Mouse (Mus musculus) testis, adult 2 months (tissue): ENCODE measurements around the gene Tle4.

Experiments used
- CTCF ChIP-seq: fragments of 200-500 bp; IDR thresholded peaks from 2 replicates; pipeline ENCODE4 v1.5.1; 2012; ENCODE audit warnings: low read depth, mild to moderate bottlenecking, inconsistent platforms, low read length, moderate library complexity; ENCODE audit not compliant: control insufficient read depth, insufficient read depth, insufficient replicate concordance
- POLR2A ChIP-seq: fragments of 200-500 bp; IDR thresholded peaks from 2 replicates; pipeline ENCODE4 v1.6.1; 2012; ENCODE audit warnings: low read depth, mild to moderate bottlenecking, inconsistent platforms, low read length, moderate library complexity; ENCODE audit not compliant: control insufficient read depth

DNA sequence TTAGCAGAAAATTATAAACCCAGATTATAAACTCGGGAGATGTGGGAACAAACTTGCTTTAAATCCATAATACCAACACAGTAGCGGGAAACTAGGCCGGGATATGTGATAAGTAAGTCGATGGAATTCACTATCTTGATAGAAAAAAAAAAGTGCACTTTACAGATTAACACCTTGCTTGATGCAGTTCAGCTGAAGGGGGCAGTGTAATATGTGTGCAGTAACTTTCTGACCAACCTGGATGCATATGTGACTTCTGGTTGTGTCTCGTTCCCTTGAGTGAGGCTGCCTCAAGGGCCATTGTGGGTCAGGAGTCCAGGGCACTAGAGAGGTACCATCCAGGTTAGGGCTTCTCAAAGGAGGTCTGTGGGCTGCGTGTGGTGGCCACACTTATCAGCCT is 172.7 kb downstream of the Tle4 start:
- TF ChIP-seq CTCF, result no peak
- no peak for TF ChIP-seq POLR2A
